Mouse (Mus musculus) urinary bladder, postnatal 0 days (tissue): ENCODE measurements around the gene Gm9999. TPM values are rescaled to one million over a fixed set of nuclear protein-coding genes. Genes with fewer than 3 reads are reported as not detected.

Source experiments
- polyA plus RNA-seq: library from polyadenylated mRNA; unstranded; fragments of >200 nt; fragmentation: Nextera tagmentation; extraction: Ambion mirVana; gene quantifications from 2 replicates; pipeline ENCODE4 v1.2.1, GENCODE M21; 2015

Gm9999 gene
- not detected in 2 replicates for polyA plus RNA-seq

GRCm38 (mm10) chr7:46983280-46983679 is at the start of gene Gm9999:
Gm9999 (plus strand) TSS chr7:46983580.

DNA sequence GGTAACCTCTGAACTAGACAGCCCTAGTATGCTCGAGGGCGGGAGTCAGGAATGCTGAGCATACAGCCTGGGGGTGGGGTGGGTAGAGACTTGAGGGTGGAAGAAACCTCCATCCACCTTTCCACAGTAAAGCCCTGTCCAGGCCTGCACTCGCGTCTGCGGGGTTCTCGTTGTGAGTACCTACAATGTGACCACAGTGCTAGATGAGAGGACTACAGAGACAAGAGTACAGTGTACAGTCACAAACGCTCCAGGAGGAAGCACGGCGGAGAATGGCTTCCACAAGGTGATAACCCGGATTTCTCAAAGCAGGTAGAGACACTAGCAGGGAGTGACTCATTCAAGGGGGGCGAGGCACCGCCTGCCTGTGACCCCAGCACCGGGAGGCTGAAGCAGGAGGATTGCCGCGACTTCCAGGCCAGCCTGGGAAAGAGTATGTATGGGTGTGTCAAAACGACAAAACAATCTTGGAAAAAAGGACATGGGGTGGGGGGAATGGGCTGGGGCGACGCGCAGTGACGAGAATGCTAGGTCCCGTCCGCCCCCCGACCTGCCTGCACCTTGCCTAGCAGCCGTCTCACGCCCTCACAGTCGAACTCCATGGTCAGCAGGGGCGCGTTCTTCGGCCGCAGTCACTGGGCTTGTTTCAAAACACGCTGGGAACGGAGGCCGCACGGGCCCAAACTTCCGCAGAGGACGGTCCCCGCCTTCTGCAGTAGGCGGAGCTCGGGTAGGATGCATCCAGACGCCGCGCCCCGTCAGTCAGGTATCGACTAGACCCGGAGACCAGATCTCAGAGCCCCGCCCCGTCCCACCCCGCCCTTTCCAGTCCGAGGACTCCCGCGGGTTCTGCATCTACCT is 25.3 kb upstream of the Gm9999 start, which contains the start of gene Uevld:
Gene Uevld, minus strand, starts transcription at position 697 of the 861 bp plus-strand sequence.

DNA sequence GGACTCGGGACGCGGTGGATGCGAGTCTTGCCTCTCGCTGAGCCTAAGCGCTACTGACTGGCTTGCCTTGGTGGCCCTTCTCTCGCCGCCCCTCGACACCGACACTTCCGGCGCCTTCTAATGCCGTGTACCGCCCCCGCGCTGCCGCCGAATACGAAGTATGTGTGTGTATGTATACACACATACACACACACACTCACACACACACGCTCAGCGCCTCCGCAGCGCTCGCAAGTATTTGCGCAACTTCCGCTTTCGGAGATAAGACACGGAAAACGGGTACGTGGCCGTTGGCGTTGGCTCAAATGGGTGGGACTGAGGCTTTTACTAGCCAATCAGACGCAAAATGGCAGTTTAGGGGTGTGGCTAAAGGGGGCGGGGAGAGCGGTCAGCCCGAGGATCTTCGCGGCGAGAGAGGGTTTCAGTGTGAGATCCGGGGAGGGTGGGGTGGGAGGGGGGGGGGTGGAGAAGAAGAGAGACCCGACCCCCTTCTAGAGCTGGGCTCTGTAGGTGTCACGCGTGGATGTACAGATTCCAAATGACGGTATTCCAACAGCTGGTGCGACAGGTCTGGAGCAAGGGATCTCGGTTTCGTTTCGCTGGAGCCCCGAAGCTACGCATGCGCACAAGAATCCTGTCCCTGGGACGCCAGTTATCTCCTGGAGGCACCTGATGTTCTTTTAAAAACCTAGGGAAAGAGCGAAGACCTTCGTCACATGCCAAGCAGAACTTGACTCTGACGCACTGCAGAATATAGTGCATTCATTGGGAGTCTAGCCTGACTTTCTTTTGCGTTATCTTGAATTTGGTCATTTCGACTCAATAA is 25.0 kb downstream of the Gm9999 start, which contains the start of gene Spty2d1:
Gene Spty2d1, minus strand, starts transcription at position 244 of the 826 bp plus-strand sequence.

Other genes with a start within 250 kb of the Gm9999 start
- not detected in 2 replicates for gene Saa1, start 240.6 kb upstream of the Gm9999 start, polyA plus RNA-seq
- gene Saa2, start 231.8 kb upstream of the Gm9999 start, polyA plus RNA-seq: not detected in 2 replicates
- 6.7 and 7.4 TPM in 2 replicates for gene Hps5, start 187.5 kb upstream of the Gm9999 start, polyA plus RNA-seq
- 35.1 and 38.9 TPM in 2 replicates for gene Gtf2h1, start 187.5 kb upstream of the Gm9999 start, polyA plus RNA-seq
- 1,169 and 1,232 TPM in 2 replicates for gene Ldha, start 142.1 kb upstream of the Gm9999 start, polyA plus RNA-seq
- gene Ldhc, start 122.4 kb upstream of the Gm9999 start, polyA plus RNA-seq: not detected in 2 replicates
- 95.5 and 110 TPM in 2 replicates for gene Tsg101, start 63.6 kb upstream of the Gm9999 start, polyA plus RNA-seq
- 6.6 and 7.9 TPM in 2 replicates for gene Uevld, start 25.1 kb upstream of the Gm9999 start, polyA plus RNA-seq
- gene Spty2d1, start 24.8 kb downstream of the Gm9999 start, polyA plus RNA-seq: 11.7 and 13.7 TPM in 2 replicates
- 11.2 and 20.1 TPM in 2 replicates for gene Tmem86a, start 67.0 kb downstream of the Gm9999 start, polyA plus RNA-seq
- not detected in 2 replicates for gene Ptpn5, start 150.1 kb downstream of the Gm9999 start, polyA plus RNA-seq
- gene Mrgpra6, start 221.3 kb downstream of the Gm9999 start, polyA plus RNA-seq: not detected in 2 replicates